Mouse (Mus musculus) inflammation-experienced regulatory T-cells, adult 6 months (primary cell): ENCODE results near the gene Scgb1b11. TPM values are rescaled to one million over a fixed set of nuclear protein-coding genes. Genes with fewer than 3 reads are reported as not detected.
"Not testable (repeated sequence)": the region's sequence is repeated elsewhere in the genome, so short reads cannot be mapped to it uniquely, and the experiment has no call there.

Experiments used
- ATAC-seq: one replicate; pipeline ENCODE4 v1.8.0; 2017
- polyA plus RNA-seq, 3 experiments: library from polyadenylated mRNA; unstranded; fragments of 100-300 nt; shearing (Covaris generic); gene quantifications; one replicate each; pipeline ENCODE4 v1.2.1; 2017

The Scgb1b11 gene
- not detected for polyA plus RNA-seq

GRCm38 (mm10) chr7:32222540-32222939 lies at the start of gene Scgb1b11:
Scgb1b11 (plus strand) TSS chr7:32222840.
- ATAC-seq = not testable (repeated sequence)

- ATAC-seq = not testable (repeated sequence)
Measured at GRCm38 (mm10) chr7:32211045-32211444, 11.6 kb upstream of the Scgb1b11 start, which contains the start of gene Scgb2b11. Scgb2b11 (minus strand) TSS chr7:32211145.

Other genes starting within 250 kb of the Scgb1b11 start
- gene Scgb1b10, start 122.0 kb upstream of the Scgb1b11 start, polyA plus RNA-seq = not detected
- gene Scgb2b11, start 11.7 kb upstream of the Scgb1b11 start, polyA plus RNA-seq = not detected
- not detected for gene Scgb2b12, start 104.4 kb downstream of the Scgb1b11 start, polyA plus RNA-seq
- gene Scgb1b12, start 111.3 kb downstream of the Scgb1b11 start, polyA plus RNA-seq = not detected
- gene Scgb1b29, start 218.7 kb downstream of the Scgb1b11 start, polyA plus RNA-seq = not detected